Mouse (Mus musculus) bone marrow macrophage, adult 2 months (primary cell): ENCODE measurements around the gene Tsc22d2. TPM values are rescaled to one million over a fixed set of nuclear protein-coding genes. Genes with fewer than 3 reads are reported as not detected.

Experiments used
- H3K27ac ChIP-seq: 2 replicates; pipeline ENCODE4 v1.5.1; 2012; ENCODE audit warnings: low read depth, low read length; ENCODE audit not compliant: insufficient read depth
- H3K4me1 ChIP-seq: 2 replicates; pipeline ENCODE4 v1.6.1; 2012; ENCODE audit warnings: low read length; ENCODE audit not compliant: control insufficient read depth, insufficient read depth
- H3K4me3 ChIP-seq: 2 replicates; pipeline ENCODE4 v1.5.1; 2012; ENCODE audit warnings: mild to moderate bottlenecking, low read length, moderate library complexity; ENCODE audit not compliant: insufficient read depth
- CTCF ChIP-seq: IDR thresholded peaks from 2 replicates; pipeline ENCODE4 v1.5.1; 2012; ENCODE audit warnings: low read depth, mild to moderate bottlenecking, low read length, moderate library complexity
- POLR2A ChIP-seq: IDR thresholded peaks from 2 replicates; pipeline ENCODE4 v1.6.1; 2012; ENCODE audit warnings: mild to moderate bottlenecking, low read depth, low read length, borderline replicate concordance
- polyA plus RNA-seq: library from polyadenylated mRNA; stranded (reverse); fragments of >200 nt; gene quantifications from 2 replicates; pipeline ENCODE4 v1.2.4, GENCODE M21; 2012; ENCODE audit not compliant: missing spikeins, insufficient read depth, insufficient read length

Tsc22d2 gene
- 15.3 and 20.1 TPM in 2 replicates for polyA plus RNA-seq

DNA sequence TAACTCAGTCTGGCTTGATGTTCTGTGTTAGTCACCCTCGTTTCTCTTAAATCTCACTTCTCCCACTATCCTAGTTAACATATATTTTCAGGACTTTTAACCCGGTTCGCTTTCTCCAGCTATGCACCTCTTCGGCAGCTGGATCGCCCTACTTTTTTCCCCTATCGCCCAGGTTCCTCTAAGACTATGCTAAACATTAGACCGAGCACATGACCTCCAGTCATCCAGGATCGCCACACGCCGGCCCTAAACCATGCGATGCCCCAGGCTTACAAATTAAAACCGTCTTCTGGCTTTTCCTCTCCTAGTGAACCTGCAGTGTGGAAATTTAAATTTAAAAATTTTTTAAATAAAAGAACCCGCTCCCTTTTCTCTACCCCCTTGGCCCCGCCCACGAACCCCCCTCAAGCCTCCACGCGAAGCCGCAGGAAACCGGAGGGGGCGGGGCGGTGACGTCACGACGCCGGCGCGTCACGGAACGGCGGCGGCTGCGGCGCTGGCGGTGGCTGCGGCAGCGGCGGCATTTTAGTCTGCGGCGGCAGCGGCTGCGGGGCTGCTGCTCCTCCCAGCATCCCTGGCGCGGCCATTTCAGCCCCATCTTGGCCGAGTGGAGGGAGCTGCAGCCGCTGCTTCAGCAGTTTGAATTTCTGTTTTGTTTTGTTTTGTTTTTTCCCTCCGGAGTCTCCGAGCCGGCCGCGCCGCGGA lies at the start of gene Tsc22d2:
Gene Tsc22d2 (plus strand): TSS at position 482 of the 705 bp plus-strand sequence.
- peak within 1 kb of the TSS; percentile 97 for H3K27ac ChIP-seq
- peaks cover 7% of the 10 kb centered on the region for H3K4me1 ChIP-seq
- H3K4me3 ChIP-seq = peak within 1 kb of the TSS; percentile 86
- 0 out of 2 replicates have a peak, but pooled peaks have one; percentile 56 for TF ChIP-seq POLR2A
- no peak for TF ChIP-seq CTCF

DNA sequence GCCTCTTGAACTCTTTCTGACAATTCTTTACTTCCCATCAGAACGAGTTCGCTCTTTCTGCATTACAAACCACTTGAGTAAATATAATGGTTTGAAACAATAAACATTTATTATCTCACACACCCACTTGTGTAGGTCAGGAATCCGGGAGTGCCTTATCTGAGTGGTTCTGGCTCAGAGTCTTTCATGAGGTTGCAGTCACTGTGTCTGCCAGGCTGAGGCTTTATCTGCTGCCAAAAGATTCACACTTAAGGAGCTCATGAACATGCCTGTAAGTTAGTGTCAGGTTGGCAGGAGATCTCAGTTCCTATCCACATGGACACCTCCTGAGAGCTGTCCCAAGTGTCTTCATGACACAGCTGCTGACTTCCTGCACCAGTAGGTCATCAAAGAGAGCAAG lies 47.8 kb upstream of the Tsc22d2 start:
- TF ChIP-seq CTCF = no peak
- no peak for TF ChIP-seq POLR2A
- H3K27ac ChIP-seq = no peak overlapping the region
- H3K4me1 ChIP-seq = peaks cover 17% of the 10 kb centered on the region
- no peak overlapping the region for H3K4me3 ChIP-seq

DNA sequence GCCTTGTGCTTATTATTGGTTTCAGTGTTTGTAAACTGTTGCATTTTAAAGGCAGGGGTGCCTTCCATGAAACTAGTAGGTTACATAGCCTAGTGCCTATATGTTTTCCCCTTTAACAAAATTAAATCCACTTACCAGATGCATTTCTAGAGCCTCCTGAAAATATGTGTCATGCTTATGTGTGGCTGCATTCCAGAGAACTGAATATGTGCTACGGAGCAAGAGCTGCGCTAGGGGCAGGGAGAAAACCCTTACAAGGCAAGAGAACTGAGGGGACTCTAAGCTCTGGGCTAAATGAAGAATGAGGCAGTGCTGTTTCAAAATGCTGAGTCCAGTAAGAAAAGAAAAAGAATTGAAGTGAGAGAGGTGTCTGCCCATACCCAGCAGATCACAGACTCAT lies 43.7 kb upstream of the Tsc22d2 start:
- Histone ChIP-seq H3K4me3 (no peak overlapping the region), H3K27ac (no peak overlapping the region), H3K4me1 (peaks cover 29% of the 10 kb centered on the region)
- TF ChIP-seq CTCF (no peak), POLR2A (no peak)

DNA sequence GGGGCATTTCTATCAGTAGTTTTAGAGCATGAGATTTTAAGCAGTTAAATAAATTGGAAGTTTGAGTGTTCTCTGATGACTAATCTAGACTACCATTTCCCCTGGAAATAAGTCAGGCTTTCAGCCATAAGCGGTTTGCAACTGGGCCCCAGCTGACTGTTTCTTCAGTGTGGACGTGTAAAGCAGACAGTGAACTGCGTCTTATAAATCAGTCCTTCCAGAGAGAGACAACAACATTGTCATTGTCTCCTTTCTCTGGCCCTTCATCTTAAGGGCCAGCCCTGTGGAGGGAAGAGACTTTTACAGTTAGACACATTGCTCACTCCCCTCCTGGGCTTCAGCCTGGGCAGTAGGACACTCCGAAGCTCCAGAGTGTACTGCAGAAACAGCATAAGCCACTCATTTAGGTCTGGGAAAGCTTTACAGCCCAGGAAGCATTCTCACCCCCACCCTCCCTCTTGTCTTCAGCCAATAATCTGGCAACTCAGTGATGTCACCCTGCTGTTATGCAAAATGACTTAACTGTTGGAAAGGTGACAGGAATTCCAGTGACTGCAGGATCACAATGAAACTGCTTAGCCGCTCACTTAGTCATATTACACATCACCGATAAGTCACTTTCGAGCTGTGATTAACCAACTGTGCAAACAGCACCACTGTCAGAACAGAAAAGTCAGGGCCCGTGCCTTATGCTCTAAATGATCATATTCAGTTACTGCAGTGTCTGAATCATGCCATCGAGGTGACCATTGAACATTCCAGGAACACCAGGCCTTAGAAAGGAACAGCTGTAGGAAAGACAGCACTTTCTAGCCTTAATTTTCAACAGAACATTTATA lies 42.2 kb upstream of the Tsc22d2 start:
- peak overlapping the region; percentile 23 for H3K4me3 ChIP-seq
- H3K27ac ChIP-seq = no peak overlapping the region
- H3K4me1 ChIP-seq = peaks cover 33% of the 10 kb centered on the region

DNA sequence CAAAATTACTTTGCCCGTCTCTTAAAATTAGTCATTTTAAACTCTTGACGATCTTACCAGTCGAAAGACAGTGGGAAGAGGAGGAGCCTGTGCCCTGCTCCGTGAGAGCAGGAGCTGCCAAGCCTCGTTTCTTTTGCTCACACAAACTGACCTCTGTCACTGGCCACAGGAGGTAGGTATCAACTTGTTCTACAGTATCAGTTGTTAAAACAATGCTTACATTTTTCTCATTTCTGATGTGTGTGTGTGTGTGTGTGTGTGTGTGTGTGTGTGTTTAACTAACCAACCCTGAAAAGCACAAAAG lies 41.7 kb upstream of the Tsc22d2 start:
- H3K27ac ChIP-seq = no peak overlapping the region
- H3K4me3 ChIP-seq = no peak overlapping the region
- H3K4me1 ChIP-seq = peaks cover 39% of the 10 kb centered on the region
- TF ChIP-seq CTCF (no peak), POLR2A (no peak)

More for the DNA sequence above, 42.2 kb upstream of the Tsc22d2 start:
- TF ChIP-seq POLR2A = no peak

DNA sequence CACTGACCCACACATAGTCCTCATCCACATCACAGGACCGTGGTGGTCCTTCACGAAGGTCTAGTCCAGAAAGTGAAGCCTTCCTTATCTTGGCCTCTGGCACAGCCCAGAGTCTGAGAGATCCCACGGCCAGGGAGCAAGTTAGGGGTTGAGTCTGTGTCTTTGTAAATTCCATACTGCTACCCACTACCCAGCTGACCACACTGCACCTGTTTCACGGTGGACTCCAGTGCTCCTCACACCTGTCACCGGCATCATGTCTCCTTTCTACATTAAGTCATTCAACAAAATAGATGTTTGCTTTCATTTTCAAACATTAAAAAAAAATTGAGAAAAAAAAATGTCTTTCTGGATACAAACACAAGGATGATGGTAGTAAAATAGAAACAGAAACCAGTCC lies 40.2 kb upstream of the Tsc22d2 start:
- H3K4me1 ChIP-seq = peaks cover 39% of the 10 kb centered on the region
- no peak overlapping the region for H3K27ac ChIP-seq
- TF ChIP-seq POLR2A = no peak
- no peak for TF ChIP-seq CTCF
- H3K4me3 ChIP-seq = no peak overlapping the region

DNA sequence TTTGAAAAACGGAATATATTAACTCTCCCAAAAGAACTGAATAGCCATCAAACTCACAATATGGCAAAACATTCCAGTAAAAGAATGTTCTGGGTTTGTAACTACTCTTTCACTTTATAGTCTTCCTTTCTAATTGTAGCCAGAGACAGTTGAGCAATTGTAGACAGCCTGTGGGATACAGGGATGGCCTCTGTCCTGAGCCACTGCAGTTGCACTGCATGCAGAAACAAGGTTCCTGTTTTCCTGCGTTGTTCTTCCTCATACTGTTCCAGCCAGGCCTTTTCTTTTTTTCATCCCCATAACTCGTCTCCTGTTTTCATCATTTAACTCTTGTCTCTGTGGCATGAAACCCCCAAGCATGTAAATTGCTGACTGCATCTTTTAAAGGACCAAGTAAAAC lies 37.8 kb upstream of the Tsc22d2 start:
- peak overlapping the region; percentile 41; the same call in 1 of the 2 replicates for H3K27ac ChIP-seq
- H3K4me3 ChIP-seq = no peak overlapping the region
- H3K4me1 ChIP-seq = peaks cover 31% of the 10 kb centered on the region
- TF ChIP-seq POLR2A (no peak), CTCF (no peak)

DNA sequence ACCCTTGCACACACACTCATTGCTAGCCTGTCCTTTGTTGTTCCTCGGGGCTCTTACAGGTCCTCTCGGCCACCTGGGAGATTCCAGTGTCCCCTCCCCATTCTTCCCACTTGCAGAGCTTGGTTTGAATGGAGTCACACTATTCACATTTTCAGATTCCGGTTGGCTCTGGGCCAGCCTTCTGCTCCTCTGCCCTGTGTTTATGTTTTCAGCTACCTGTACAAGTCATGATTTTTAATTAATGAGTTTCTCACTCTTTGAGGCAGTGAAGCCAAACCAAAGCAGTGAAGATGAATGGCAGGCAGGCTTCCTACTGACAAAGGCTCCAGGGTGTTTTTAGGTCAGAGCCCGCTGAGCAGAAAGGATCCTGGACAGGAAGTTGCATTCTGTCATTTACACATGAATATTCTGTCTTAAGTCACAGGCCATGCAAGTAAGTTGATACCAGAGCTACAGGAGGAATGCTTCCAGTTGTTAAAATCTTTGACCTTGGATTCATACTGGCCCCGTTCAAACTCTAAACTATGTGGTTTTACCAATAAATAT lies 36.9 kb upstream of the Tsc22d2 start:
- peaks cover 24% of the 10 kb centered on the region for H3K4me1 ChIP-seq
- no peak overlapping the region for H3K27ac ChIP-seq
- H3K4me3 ChIP-seq = no peak overlapping the region
- TF ChIP-seq CTCF (no peak), POLR2A (no peak)

DNA sequence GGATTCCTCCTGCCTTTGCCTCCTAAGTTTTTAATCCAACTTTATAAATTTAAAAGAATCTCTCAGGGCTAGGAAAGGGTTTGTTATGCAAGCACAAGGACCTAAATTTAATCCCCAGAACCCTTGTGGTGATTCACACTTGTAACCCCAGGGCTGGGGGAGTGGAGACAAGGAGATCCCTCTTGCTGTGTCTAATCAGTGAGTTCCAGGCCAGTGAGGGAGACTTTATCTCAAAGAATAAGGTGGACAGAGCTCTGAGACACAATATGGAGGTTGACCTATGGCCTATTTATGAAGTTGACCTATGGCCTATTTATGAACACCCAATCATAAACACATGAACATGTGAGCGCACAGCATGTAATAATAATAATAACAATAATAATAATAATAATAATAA lies 31.8 kb upstream of the Tsc22d2 start:
- Histone ChIP-seq H3K4me1 (peaks cover 2% of the 10 kb centered on the region), H3K4me3 (no peak overlapping the region), H3K27ac (no peak overlapping the region)
- no peak for TF ChIP-seq POLR2A
- TF ChIP-seq CTCF = no peak

DNA sequence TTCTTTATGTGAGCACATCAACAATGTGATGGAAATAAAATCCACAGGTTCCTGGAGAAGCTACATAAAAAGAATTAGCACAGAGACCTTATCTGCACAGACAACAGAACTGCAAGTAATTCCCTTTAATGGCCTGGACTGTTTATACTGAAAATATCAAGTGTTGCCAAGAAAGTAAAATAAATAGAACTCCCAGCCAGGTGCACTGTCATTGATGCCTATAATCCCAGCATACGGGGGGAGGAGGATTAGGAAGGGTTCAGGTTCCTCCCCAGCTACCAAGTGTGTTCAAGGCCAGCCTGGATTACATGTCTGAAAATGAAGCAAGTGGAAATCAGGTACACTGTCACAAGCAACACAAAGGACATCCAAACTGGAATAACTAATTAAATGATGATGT lies 29.5 kb upstream of the Tsc22d2 start:
- no peak overlapping the region for H3K4me3 ChIP-seq
- no peak overlapping the region for H3K27ac ChIP-seq
- H3K4me1 ChIP-seq = no peaks in the 10 kb centered on the region
- TF ChIP-seq POLR2A (no peak), CTCF (no peak)
